Mouse (Mus musculus): ENCODE measurements around the gene Pxdn. TPM values are rescaled to one million over a fixed set of nuclear protein-coding genes. Genes with fewer than 3 reads are reported as not detected.
A peak's percentile ranks its signal among the peaks of the same experiment; 100 is the strongest.

The Pxdn gene
- polyA plus RNA-seq, 1 experiment from 2014 or later: 50.2 TPM

DNA sequence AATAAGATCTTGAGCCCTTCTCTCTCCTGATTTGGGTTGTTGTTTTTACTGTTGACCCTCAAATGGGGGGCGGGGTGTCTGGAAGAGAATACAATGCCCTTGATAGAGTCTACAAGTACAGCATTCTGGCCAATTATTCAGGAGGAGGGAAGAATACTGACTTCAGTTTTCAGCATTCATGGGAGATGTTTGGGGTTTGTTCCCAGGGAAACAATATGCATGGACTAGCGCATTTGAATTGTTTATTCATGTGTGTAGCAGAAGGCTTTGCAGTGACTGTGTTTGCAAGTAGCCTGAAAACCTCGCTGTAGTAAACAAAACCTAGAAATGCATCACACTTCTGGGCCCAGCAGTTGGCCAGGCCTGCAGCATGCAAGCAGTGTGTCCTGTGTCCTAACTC, 17.1 kb downstream of the Pxdn start:
- no peaks in the 10 kb centered on the region for H3K9me3 ChIP-seq (replicated peaks)
- no peak overlapping the region for H3K4me2 ChIP-seq
- H3K4me3 ChIP-seq (replicated peaks): no peak overlapping the region
- no peak overlapping the region for H3K9ac ChIP-seq (replicated peaks)
- peak overlapping the region; percentile 69 for H3K27ac ChIP-seq (replicated peaks)
- 48% methylated on average over 3 of the region's 3 CpGs for WGBS
- H3K4me1 ChIP-seq: peaks cover 48% of the 10 kb centered on the region
- no peaks in the 10 kb centered on the region for H3K36me3 ChIP-seq
- H3K27me3 ChIP-seq (replicated peaks): no peaks in the 10 kb centered on the region
- ATAC-seq (ENCODE audit: low FRiP score): no peak

- no peaks in the 10 kb centered on the region for H3K27me3 ChIP-seq (replicated peaks)
- 0 out of 2 replicates have a peak, but pooled peaks have one; percentile 42 for ATAC-seq (ENCODE audit: low FRiP score)
- peaks cover 53% of the 10 kb centered on the region for H3K4me1 ChIP-seq
- no peak overlapping the region for H3K4me2 ChIP-seq
- H3K9me3 ChIP-seq (replicated peaks): no peaks in the 10 kb centered on the region
- no peak overlapping the region for H3K27ac ChIP-seq (replicated peaks)
- H3K4me3 ChIP-seq (replicated peaks): no peak overlapping the region
- 67% methylated on average over 12 of the region's 12 CpGs for WGBS
- H3K9ac ChIP-seq (replicated peaks): no peak overlapping the region
- H3K36me3 ChIP-seq: no peaks in the 10 kb centered on the region
These were observed 19.6 kb downstream of the Pxdn start for GRCm38 (mm10) chr12:29956969-29957368.

- Histone ChIP-seq H3K9me3 (replicated peaks) (no peaks in the 10 kb centered on the region), H3K36me3 (no peaks in the 10 kb centered on the region), H3K27ac (replicated peaks) (no peak overlapping the region), H3K9ac (replicated peaks) (no peak overlapping the region), H3K4me2 (no peak overlapping the region), H3K4me3 (replicated peaks) (no peak overlapping the region), H3K27me3 (replicated peaks) (no peaks in the 10 kb centered on the region), H3K4me1 (peaks cover 38% of the 10 kb centered on the region)
- WGBS: 58% methylated on average over 5 of the region's 5 CpGs
- ATAC-seq (ENCODE audit: low FRiP score): no peak
These were observed 21.2 kb downstream of the Pxdn start for GRCm38 (mm10) chr12:29958637-29959036.

- no peaks in the 10 kb centered on the region for H3K9me3 ChIP-seq (replicated peaks)
- H3K9ac ChIP-seq (replicated peaks): no peak overlapping the region
- peaks cover 6% of the 10 kb centered on the region; the same call in 1 of the 2 replicates for H3K36me3 ChIP-seq
- H3K4me2 ChIP-seq: no peak overlapping the region
- ATAC-seq (ENCODE audit: low FRiP score): no peak
- peaks cover 39% of the 10 kb centered on the region for H3K4me1 ChIP-seq
- H3K27ac ChIP-seq (replicated peaks): peak overlapping the region; percentile 37; the same call in 1 of the 2 replicates
- H3K27me3 ChIP-seq (replicated peaks): no peaks in the 10 kb centered on the region
- 84% methylated on average over 1 of the region's 1 CpGs for WGBS
- H3K4me3 ChIP-seq (replicated peaks): no peak overlapping the region
These were observed 23.6 kb downstream of the Pxdn start for GRCm38 (mm10) chr12:29961041-29961440.

DNA sequence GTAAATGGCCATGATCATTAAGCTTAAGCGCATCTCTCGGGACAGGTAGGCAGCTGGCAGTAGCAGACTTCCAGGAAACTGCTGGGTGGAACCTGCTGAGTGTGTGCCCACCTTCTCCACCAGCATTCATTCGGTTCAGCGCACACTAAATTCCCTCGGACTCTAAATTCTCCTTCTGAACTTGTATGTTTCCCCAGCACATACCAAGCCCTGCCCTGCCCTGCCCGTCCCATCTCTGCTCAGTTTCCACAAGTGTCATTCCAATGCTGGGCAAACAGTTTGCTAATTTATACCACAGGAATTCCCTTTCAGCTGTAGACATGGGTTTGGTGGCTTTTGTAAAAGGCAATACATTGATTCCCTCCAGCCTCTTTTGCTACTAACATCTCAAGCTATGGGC, 27.6 kb downstream of the Pxdn start:
- Histone ChIP-seq H3K9ac (replicated peaks) (no peak overlapping the region), H3K9me3 (replicated peaks) (no peaks in the 10 kb centered on the region), H3K4me3 (replicated peaks) (no peak overlapping the region), H3K27ac (replicated peaks) (no peak overlapping the region), H3K4me1 (peaks cover 31% of the 10 kb centered on the region), H3K27me3 (replicated peaks) (no peaks in the 10 kb centered on the region), H3K36me3 (peaks cover 6% of the 10 kb centered on the region; the same call in 1 of the 2 replicates), H3K4me2 (no peak overlapping the region)
- no peak for ATAC-seq (ENCODE audit: low FRiP score)
- WGBS: 90% methylated on average over 6 of the region's 6 CpGs

- H3K9me3 ChIP-seq (replicated peaks): no peaks in the 10 kb centered on the region
- H3K4me3 ChIP-seq (replicated peaks): no peak overlapping the region
- H3K4me2 ChIP-seq: no peak overlapping the region
- peaks cover 18% of the 10 kb centered on the region for H3K36me3 ChIP-seq
- 90% methylated on average over 7 of the region's 7 CpGs for WGBS
- no peak overlapping the region for H3K9ac ChIP-seq (replicated peaks)
- no peaks in the 10 kb centered on the region for H3K4me1 ChIP-seq
- no peak for ATAC-seq (ENCODE audit: low FRiP score)
- H3K27me3 ChIP-seq (replicated peaks): no peaks in the 10 kb centered on the region
- H3K27ac ChIP-seq (replicated peaks): no peak overlapping the region
These were observed 34.5 kb downstream of the Pxdn start for GRCm38 (mm10) chr12:29971795-29972464.

GRCm38 (mm10) chr12:29972533-29972932, 35.1 kb downstream of the Pxdn start:
- peaks cover 19% of the 10 kb centered on the region for H3K36me3 ChIP-seq
- H3K4me2 ChIP-seq: no peak overlapping the region
- H3K9ac ChIP-seq (replicated peaks): no peak overlapping the region
- H3K4me3 ChIP-seq (replicated peaks): no peak overlapping the region
- ATAC-seq (ENCODE audit: low FRiP score): no peak
- no peaks in the 10 kb centered on the region for H3K27me3 ChIP-seq (replicated peaks)
- H3K9me3 ChIP-seq (replicated peaks): no peaks in the 10 kb centered on the region
- H3K27ac ChIP-seq (replicated peaks): no peak overlapping the region
- WGBS: 91% methylated on average over 6 of the region's 6 CpGs
- H3K4me1 ChIP-seq: no peaks in the 10 kb centered on the region

DNA sequence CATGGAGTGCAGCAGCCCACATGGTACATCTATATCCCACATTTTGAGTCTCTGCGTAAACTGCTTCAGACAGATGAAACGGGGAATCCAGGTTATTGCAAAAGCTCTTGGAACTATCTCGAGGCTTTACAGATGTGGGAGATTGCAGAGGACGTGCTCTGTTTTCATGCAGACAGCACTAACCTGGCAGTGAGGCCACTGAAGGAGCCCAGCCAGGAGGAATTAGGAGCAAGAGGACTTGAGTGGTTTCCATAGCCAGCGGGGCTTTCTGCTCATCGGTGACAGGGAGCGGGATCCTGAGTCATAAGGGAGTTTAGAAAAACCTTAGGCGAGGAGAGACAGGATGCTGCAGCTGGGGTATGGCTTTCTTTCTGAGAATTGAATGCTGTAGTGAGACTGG, 42.7 kb downstream of the Pxdn start:
- WGBS: 93% methylated on average over 8 of the region's 8 CpGs

DNA sequence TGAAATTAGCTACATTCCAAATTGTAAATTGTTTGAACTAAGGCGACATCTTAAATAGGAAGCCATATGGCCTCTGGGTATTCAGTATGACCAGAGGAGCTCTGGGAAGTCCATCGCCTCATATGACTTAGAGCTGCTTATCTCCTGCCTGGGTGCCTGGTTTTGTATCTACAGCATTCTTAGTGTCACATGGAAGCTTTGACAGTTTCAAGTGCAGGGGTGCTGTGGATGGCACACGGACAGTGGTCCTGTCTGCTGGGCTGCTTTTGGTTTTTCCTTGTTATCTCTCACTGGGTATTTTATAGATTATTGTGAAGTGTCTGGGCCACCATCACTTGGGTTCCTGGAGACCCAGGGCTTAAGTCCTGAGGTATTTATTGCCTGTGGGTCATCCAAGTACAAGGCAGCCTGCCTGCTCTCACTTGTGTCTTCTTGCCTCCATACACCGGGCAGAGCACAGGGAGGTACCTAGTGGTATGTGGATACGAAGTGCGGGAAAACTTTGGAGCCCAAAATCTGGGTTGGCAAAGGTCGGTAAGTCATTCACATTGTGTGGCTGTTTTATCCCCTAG, 44.4 kb downstream of the Pxdn start:
- Histone ChIP-seq H3K27me3 (replicated peaks) (no peaks in the 10 kb centered on the region), H3K4me1 (no peaks in the 10 kb centered on the region), H3K9ac (replicated peaks) (no peak overlapping the region), H3K27ac (replicated peaks) (no peak overlapping the region), H3K9me3 (replicated peaks) (no peaks in the 10 kb centered on the region), H3K4me3 (replicated peaks) (no peak overlapping the region), H3K4me2 (no peak overlapping the region), H3K36me3 (peaks cover 59% of the 10 kb centered on the region)
- WGBS: 91% methylated on average over 7 of the region's 7 CpGs
- no peak for ATAC-seq (ENCODE audit: low FRiP score)

More for the DNA sequence above, 42.7 kb downstream of the Pxdn start:
- H3K4me3 ChIP-seq (replicated peaks): no peak overlapping the region
- ATAC-seq (ENCODE audit: low FRiP score): no peak
- no peak overlapping the region for H3K27ac ChIP-seq (replicated peaks)
- no peaks in the 10 kb centered on the region for H3K9me3 ChIP-seq (replicated peaks)
- H3K4me1 ChIP-seq: no peaks in the 10 kb centered on the region
- H3K36me3 ChIP-seq: peaks cover 52% of the 10 kb centered on the region
- H3K9ac ChIP-seq (replicated peaks): no peak overlapping the region
- no peak overlapping the region for H3K4me2 ChIP-seq
- H3K27me3 ChIP-seq (replicated peaks): no peaks in the 10 kb centered on the region

DNA sequence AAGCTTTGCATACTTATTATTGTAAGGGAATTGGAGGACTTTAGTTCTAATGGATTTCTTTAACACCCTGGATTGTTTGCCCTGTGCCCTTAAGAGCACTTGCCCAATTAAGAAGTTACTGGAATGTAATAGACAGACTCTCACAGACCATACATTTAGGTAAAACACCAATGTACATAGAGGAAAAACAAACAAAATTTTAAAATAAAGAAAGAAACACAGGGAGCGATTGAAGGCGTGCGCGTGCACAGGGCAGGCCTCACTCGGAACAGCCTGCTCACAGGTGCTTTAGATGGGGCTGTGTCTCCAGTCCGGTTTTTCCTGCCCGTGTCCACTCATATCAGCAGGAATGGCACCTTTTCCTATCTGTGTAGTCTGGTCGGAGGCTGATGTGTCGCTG, 45.8 kb downstream of the Pxdn start:
- H3K4me3 ChIP-seq (replicated peaks): no peak overlapping the region
- H3K27me3 ChIP-seq (replicated peaks): no peaks in the 10 kb centered on the region
- WGBS: 98% methylated on average over 9 of the region's 9 CpGs
- H3K9me3 ChIP-seq (replicated peaks): no peaks in the 10 kb centered on the region
- H3K4me1 ChIP-seq: no peaks in the 10 kb centered on the region
- H3K27ac ChIP-seq (replicated peaks): no peak overlapping the region
- no peak for ATAC-seq (ENCODE audit: low FRiP score)
- no peak overlapping the region for H3K9ac ChIP-seq (replicated peaks)
- H3K36me3 ChIP-seq: peaks cover 68% of the 10 kb centered on the region
- H3K4me2 ChIP-seq: no peak overlapping the region

DNA sequence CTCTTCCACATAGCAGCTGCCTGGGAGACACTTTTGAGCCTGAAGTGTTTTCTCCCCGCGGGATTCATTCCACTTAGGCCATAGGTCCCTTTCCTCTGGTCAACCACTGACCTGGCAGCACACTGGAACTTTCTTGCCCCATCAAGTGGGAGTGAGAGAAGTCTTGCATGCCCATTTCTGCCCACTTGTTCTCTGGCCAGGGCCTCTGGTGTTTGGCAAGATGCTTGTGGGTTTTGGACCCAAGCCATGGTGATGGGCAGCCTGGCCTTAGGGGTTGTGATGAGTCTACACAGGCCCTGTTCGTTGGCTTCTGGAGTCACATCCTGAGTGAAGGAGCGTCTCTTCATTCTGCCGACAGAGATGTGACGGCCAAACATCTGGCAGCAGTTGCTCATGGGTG, 47.7 kb downstream of the Pxdn start:
- Histone ChIP-seq H3K4me3 (replicated peaks) (no peak overlapping the region), H3K9me3 (replicated peaks) (no peaks in the 10 kb centered on the region), H3K9ac (replicated peaks) (no peak overlapping the region), H3K27ac (replicated peaks) (no peak overlapping the region), H3K27me3 (replicated peaks) (no peaks in the 10 kb centered on the region), H3K4me2 (no peak overlapping the region), H3K36me3 (peaks cover 67% of the 10 kb centered on the region), H3K4me1 (no peaks in the 10 kb centered on the region)
- no peak for ATAC-seq (ENCODE audit: low FRiP score)
- 90% methylated on average over 6 of the region's 6 CpGs for WGBS

DNA sequence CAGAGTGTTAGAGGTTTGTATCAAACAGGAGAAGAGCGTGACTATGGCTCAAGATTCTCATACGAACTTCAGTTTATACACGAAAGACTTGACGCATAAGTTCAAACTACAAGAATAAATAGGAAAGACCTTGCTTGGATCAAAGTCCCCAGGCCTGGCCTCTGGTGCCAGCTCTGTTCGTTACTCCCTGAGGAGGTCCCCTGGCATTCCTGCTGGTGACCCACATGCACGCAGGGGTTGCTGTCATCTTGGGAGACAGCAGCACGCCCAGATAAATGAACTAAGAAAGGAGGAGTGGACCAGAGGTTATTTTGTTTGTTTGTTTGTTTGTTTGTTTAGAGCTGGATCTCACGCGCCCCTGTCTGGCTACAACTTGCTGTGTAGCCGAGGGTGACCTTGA, 48.8 kb downstream of the Pxdn start:
- no peaks in the 10 kb centered on the region for H3K4me1 ChIP-seq
- no peak overlapping the region for H3K4me2 ChIP-seq
- 92% methylated on average over 10 of the region's 10 CpGs for WGBS
- no peaks in the 10 kb centered on the region for H3K9me3 ChIP-seq (replicated peaks)
- peaks cover 76% of the 10 kb centered on the region for H3K36me3 ChIP-seq
- no peak overlapping the region for H3K9ac ChIP-seq (replicated peaks)
- ATAC-seq (ENCODE audit: low FRiP score): no peak
- no peak overlapping the region for H3K27ac ChIP-seq (replicated peaks)
- H3K4me3 ChIP-seq (replicated peaks): no peak overlapping the region
- H3K27me3 ChIP-seq (replicated peaks): no peaks in the 10 kb centered on the region

Measured in neural tube, embryonic 15.5 days (tissue).